Mouse (Mus musculus) liver, adult 2 months (tissue): ENCODE results near the gene Iah1.

Experiments used
- CTCF ChIP-seq: fragments of 200-500 bp; IDR thresholded peaks from 2 replicates; pipeline ENCODE4 v1.5.1; 2011; ENCODE audit warnings: low read depth, low read length, control low read depth
- POLR2A ChIP-seq: fragments of 200-500 bp; IDR thresholded peaks from 2 replicates; pipeline ENCODE4 v1.6.1; 2011; ENCODE audit warnings: low read length, control low read depth; ENCODE audit not compliant: insufficient read depth; ENCODE audit errors: extremely low read depth

- TF ChIP-seq CTCF (no peak), POLR2A (no peak)
These were observed 53.9 kb downstream of the Iah1 start for GRCm38 (mm10) chr12:21370035-21370611.
